Mouse (Mus musculus) testis, adult 2 months (tissue): Measurements from ENCODE around the gene Golph3l.
"Not testable (repeated sequence)": the region's sequence is repeated elsewhere in the genome, so short reads cannot be mapped to it uniquely, and the experiment has no call there.

Experiments used
- CTCF ChIP-seq: fragments of 200-500 bp; IDR thresholded peaks from 2 replicates; pipeline ENCODE4 v1.5.1; 2012; ENCODE audit warnings: low read depth, mild to moderate bottlenecking, inconsistent platforms, low read length, moderate library complexity; ENCODE audit not compliant: control insufficient read depth, insufficient read depth, insufficient replicate concordance
- POLR2A ChIP-seq: fragments of 200-500 bp; IDR thresholded peaks from 2 replicates; pipeline ENCODE4 v1.6.1; 2012; ENCODE audit warnings: low read depth, mild to moderate bottlenecking, inconsistent platforms, low read length, moderate library complexity; ENCODE audit not compliant: control insufficient read depth

DNA sequence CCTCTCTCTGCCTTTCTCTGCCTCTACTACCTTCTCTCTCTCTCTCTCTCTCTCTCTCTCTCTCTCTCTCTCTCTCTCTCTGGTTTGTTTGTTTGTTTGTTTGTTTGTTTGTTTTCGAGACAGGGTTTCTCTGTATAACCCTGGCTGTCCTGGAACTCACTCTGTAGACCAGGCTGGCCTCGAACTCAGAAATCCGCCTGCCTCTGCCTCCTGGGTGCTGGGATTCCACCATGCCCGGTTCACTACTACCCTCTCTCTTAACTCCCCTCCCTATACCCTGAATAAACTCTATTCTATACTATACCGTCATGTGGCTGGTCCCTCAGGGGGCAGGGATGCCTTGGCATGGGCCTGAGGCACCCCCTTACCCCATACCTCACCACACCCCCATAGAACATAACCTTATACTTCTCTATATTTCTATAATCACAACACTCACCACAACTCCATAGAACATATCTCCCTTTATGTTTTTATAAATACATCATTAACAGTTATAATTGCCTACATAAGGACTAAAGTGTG lies 35.3 kb downstream of the Golph3l start:
- TF ChIP-seq CTCF, POLR2A: not testable (repeated sequence)
